Mouse (Mus musculus) NIH3T3 (cell line): Measurements from ENCODE around the gene Arpc5l.

Experiments used
- DNase-seq: peaks from one replicate; pipeline ENCODE4 v3.0.0-alpha.2; 2012; ENCODE audit warnings: low read depth

The Arpc5l gene

GRCm38 (mm10) chr2:39004880-39005435 lies at the start of gene Arpc5l:
Arpc5l (plus strand) TSS chr2:39005348.
- peak; percentile 95 for DNase-seq

- no peak for DNase-seq
These were observed 49.1 kb upstream of the Arpc5l start for GRCm38 (mm10) chr2:38956062-38956461.

- no peak for DNase-seq
These were observed 47.4 kb upstream of the Arpc5l start for GRCm38 (mm10) chr2:38957671-38958223.

- no peak for DNase-seq
These were observed 41.0 kb upstream of the Arpc5l start for GRCm38 (mm10) chr2:38964198-38964597.

GRCm38 (mm10) chr2:38969650-38970049 lies 35.5 kb upstream of the Arpc5l start:
- DNase-seq: no peak

- DNase-seq: no peak
These were observed 35.1 kb upstream of the Arpc5l start for GRCm38 (mm10) chr2:38970057-38970456.

GRCm38 (mm10) chr2:38973223-38973622 lies 31.9 kb upstream of the Arpc5l start:
- peak; percentile 22 for DNase-seq

- DNase-seq: peak; percentile 41
These were observed 31.4 kb upstream of the Arpc5l start for GRCm38 (mm10) chr2:38973701-38974100.

GRCm38 (mm10) chr2:38974171-38974570 lies 31.0 kb upstream of the Arpc5l start:
- DNase-seq: peak; percentile 50

GRCm38 (mm10) chr2:38975181-38975580 lies 30.0 kb upstream of the Arpc5l start:
- DNase-seq: no peak

GRCm38 (mm10) chr2:38975941-38976805 lies 29.0 kb upstream of the Arpc5l start:
- no peak for DNase-seq

GRCm38 (mm10) chr2:38977837-38978236 lies 27.3 kb upstream of the Arpc5l start:
- no peak for DNase-seq

- DNase-seq: no peak
These were observed 21.7 kb upstream of the Arpc5l start for GRCm38 (mm10) chr2:38983456-38983855.

GRCm38 (mm10) chr2:38986580-38986979 lies 18.6 kb upstream of the Arpc5l start:
- peak; percentile 95 for DNase-seq

- no peak for DNase-seq
These were observed 17.8 kb upstream of the Arpc5l start for GRCm38 (mm10) chr2:38987371-38987770.

GRCm38 (mm10) chr2:38987803-38988510 lies 17.2 kb upstream of the Arpc5l start:
- DNase-seq: no peak

GRCm38 (mm10) chr2:38988929-38989328 lies 16.2 kb upstream of the Arpc5l start:
- DNase-seq: no peak

- no peak for DNase-seq
These were observed 13.1 kb upstream of the Arpc5l start for GRCm38 (mm10) chr2:38992004-38992403.

GRCm38 (mm10) chr2:38992452-38992851 lies 12.7 kb upstream of the Arpc5l start:
- no peak for DNase-seq

GRCm38 (mm10) chr2:38997386-38998374 lies 7.5 kb upstream of the Arpc5l start, which contains the start of gene Wdr38:
Wdr38 (plus strand) TSS chr2:38997476.
- peak; percentile 92 for DNase-seq

GRCm38 (mm10) chr2:38999381-38999780 lies 5.8 kb upstream of the Arpc5l start:
- DNase-seq: no peak
